Mouse (Mus musculus): ENCODE measurements around the gene Tcp10a.
"Not testable (repeated sequence)": the region's sequence is repeated elsewhere in the genome, so short reads cannot be mapped to it uniquely, and the experiment has no call there.

GRCm38 (mm10) chr17:7388341-7388957 is 64.0 kb downstream of the Tcp10a start:
- not testable (repeated sequence) for TF ChIP-seq CTCF (IDR thresholded peaks at IDR 0.05; ENCODE audit: extremely low read depth, insufficient read length, insufficient replicate concordance, low read depth, low read length); POLR2A (IDR thresholded peaks at IDR 0.05; ENCODE audit: low read depth, low read length)

Measured in small intestine, adult 2 months (tissue).